Mouse (Mus musculus) ES-E14 (cell line): ENCODE measurements around the gene Cyp2f2.

Source experiments
- HCFC1 ChIP-seq: IDR thresholded peaks from 2 replicates; pipeline ENCODE4 v1.6.1; 2012; ENCODE audit warnings: low read length, inconsistent platforms, borderline replicate concordance; ENCODE audit not compliant: insufficient read depth
- MAFK ChIP-seq: IDR thresholded peaks from 2 replicates; pipeline ENCODE4 v1.6.1; 2014; ENCODE audit warnings: mild to moderate bottlenecking, low read depth, low read length, inconsistent platforms; ENCODE audit not compliant: insufficient read depth
- ZC3H11A ChIP-seq: IDR thresholded peaks from 2 replicates; pipeline ENCODE4 v1.6.1; 2012; ENCODE audit warnings: low read depth, mild to moderate bottlenecking, inconsistent platforms, low read length, borderline replicate concordance
- ZNF384 ChIP-seq: IDR thresholded peaks from 2 replicates; pipeline ENCODE4 v1.6.1; 2012; ENCODE audit warnings: low read depth, low read length, inconsistent platforms

DNA sequence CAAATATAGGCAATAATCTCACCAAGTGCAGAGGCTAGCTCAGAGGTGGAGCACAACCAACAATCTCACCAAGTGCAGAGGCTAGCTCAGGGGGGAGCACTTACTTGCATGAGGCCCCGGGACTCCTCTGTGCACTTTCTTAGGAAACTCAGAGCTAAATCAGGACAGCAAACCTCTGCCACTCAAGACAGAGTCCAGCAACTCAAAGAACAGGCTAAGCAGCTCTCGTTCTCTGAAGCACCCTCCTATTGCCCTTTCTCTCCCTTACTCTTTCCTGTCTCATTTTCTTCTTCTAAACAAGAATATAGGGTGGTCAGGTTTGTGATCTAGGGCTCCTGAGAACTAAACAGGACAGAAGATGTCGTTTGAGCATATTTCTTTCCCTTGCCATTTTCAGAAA, 7.7 kb upstream of the Cyp2f2 start:
- no peak for TF ChIP-seq ZC3H11A
- no peak for TF ChIP-seq ZNF384
- no peak for TF ChIP-seq MAFK
- no peak for TF ChIP-seq HCFC1
